Mouse (Mus musculus) adrenal gland, adult 18-20 months (tissue): Measurements from ENCODE around the gene Wwox. TPM values are rescaled to one million over a fixed set of nuclear protein-coding genes. Genes with fewer than 3 reads are reported as not detected.

Source experiments
- DNase-seq, 2 experiments: peaks; one replicate each; pipeline ENCODE4 v3.0.0; 2021 to 2022; ENCODE audit warnings: low spot score in 2 of 2
- total RNA-seq, 2 experiments: library from RNA; stranded (reverse); gene quantifications; 1 replicate in 1 of 2; 2 replicates in 1 of 2; pipeline ENCODE4 v1.2.3; 2021

The Wwox gene
- total RNA-seq, 2 experiments from 2014 or later = 26.9 to 27.0 TPM

DNA sequence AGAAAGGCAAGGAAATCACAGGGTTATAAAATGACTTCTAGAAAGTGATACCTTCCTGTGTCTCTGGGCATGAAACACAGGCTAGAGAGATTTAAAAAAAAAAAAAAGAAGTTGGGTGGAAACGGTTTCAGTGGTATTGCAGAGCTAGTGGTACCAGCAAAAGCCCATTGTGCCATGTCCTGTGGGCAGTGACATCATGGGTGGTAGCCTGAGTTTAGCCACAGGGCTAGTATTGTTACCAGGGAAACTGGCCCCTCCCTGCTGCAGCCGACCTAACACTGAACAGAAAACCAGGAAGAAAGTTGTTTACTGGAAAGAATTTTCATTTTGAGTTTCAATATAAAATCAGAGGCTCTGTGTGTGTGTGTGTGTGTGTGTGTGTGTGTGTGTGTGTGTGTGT, 836.8 kb downstream of the Wwox start:
- DNase-seq = no peak

DNA sequence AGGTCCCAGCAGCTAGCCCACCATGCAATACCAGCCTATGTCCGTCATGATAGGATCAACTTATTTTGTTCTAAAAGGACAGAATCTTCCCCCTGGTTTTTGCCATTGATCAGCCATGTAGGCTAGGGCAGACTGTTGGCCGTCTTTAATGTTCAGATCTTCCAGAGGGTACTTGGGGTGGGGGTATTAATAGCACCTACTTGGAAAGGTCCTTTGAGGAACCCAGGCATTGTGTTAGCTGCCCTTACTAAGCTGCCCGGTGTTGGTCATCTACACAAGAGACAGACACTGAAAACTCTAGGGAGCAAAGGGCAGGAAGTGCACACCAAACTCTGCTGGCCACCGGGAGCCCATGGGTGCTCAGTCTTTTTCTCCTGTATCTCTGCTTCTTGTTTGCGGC, 838.8 kb downstream of the Wwox start:
- no peak for DNase-seq

GRCm38 (mm10) chr8:115290224-115290623, 850.8 kb downstream of the Wwox start:
- no peak for DNase-seq

DNA sequence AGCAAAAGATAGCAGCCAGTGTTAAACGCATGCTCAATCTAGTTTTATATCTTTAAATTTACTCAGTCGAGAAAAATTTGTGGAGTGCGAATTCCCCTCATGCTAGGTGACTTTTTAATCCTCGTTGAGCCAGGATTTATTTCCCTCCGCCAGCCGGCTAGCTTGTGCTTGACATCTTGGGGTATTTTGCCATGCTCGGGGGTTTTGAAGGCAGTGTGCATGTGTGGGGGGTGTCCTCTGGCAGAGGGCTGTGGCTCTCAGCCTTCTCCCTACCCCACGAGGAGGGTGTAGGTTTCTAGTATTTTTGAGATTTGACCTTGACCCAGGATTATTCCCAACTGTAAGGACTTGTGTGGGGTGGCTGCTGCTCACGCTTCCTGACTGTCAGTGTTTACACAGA, 857.3 kb downstream of the Wwox start:
- DNase-seq = no peak

DNA sequence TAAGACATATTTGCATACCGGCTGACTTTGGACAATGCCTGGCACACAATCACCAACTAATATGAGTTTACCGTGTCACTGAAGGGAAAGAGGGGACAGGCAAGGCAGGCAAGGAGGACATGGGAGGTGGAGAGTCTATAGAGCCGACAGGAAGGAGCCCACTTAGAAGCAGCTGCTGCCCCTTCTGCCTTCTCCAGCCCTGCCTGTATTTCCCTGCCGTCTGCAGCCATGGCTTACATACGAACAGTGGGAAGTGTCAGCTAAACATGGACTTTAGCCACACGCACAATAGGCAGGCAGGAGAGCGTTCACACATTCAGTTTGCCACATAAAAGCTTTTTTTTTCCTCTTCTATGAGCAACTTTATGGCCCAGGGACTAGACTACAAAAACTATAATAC, 863.0 kb downstream of the Wwox start:
- no peak for DNase-seq

GRCm38 (mm10) chr8:115307412-115307811, 868.0 kb downstream of the Wwox start:
- no peak for DNase-seq

GRCm38 (mm10) chr8:115311003-115311402, 871.5 kb downstream of the Wwox start:
- no peak for DNase-seq

DNA sequence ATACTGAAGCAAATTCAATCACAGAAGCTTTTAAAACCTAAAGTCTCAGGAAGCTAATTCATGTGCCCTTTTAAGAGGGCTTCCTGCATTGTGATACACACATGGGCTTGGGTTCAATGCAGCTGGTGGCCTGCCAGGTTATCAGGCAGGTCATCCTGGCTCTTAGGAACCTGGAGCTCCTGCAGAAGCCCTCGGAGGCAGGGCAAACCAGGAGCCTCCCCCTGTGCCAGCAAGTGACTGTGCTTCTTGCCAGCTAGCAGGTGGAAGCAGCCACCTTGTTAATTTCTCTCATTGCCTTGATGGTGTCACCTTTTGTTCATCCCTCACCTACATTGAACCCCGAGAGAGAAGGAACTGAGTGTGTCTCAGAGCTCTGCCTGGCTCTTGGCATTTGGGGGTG, 872.9 kb downstream of the Wwox start:
- no peak for DNase-seq

- no peak for DNase-seq
Measured at GRCm38 (mm10) chr8:115322501-115322900, 883.0 kb downstream of the Wwox start.

- no peak for DNase-seq
Measured at GRCm38 (mm10) chr8:115330671-115331070, 891.2 kb downstream of the Wwox start.

DNA sequence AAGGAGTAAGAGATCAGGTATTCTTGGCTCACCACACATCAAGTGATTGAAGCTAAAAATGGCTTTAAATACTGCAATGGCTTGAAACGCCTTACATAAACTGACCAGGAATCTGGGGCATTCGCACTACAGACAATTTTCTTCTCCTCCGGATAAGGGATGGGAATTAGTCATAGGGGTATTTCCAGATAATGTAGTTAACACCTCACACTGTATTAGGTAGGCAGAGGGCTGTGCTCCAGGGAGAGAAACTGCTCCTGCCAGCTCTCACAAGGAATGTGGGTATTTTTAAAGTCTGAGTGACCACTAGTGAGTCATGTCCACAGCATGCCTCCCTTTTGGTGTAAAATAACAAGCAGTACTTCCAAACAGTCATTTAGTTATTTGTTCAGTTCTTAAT, 894.5 kb downstream of the Wwox start:
- DNase-seq = no peak

DNA sequence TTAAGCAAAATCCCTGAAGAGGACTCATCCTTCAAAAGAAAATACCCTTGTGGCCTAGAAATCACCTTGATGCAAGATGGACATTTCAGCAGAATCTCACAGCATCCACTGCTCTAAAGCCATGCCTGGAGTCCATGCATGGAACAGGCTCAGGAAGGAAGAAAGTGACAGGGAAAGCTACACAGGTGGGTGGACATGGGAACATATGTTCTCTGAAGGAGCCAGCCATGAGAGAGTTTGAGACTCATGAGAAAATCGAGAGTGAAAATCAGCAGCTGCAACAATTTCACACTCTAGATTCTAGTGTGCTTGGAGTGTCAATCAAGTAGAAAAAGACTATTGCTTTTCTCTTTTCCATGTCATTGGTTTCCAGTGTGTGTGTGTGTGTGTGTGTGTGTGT, 896.9 kb downstream of the Wwox start:
- no peak for DNase-seq

DNA sequence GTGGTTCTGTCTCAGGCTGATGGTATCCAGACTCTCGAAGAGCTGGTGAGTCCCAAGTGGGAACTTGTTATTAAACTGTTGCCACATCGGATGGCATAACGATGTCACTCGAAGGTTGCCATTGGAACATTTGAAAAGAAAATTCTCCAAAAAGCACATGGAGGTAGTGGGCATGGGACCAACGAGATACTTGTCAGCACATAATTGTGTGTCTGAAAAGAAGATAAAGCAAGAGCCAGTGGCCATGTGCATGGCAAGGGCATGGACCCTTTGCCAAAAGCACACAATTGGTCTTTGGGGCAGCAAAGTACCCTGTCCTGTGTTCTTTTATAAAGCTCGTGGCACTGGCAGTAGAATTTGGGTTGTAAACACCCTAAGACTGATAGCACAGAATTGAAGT, 909.2 kb downstream of the Wwox start:
- no peak for DNase-seq

DNA sequence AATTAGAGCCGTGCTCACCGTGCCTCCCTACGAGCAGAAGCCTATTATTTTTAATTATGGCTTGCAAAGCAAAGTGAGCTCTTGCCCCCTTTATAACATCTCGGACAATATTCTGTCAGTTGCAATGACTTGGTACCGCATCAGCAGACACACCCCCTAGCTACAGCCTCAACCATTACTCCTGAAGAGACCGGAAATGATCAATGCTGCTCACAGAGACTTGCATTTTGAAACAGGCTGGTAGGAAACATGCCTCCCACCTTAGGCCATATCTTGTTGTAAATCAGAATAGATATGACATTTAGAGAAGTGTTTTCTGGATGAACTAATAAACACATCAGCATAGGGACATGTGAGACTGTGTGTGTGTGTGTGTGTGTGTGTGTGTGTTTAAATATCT, 911.3 kb downstream of the Wwox start:
- no peak for DNase-seq

DNA sequence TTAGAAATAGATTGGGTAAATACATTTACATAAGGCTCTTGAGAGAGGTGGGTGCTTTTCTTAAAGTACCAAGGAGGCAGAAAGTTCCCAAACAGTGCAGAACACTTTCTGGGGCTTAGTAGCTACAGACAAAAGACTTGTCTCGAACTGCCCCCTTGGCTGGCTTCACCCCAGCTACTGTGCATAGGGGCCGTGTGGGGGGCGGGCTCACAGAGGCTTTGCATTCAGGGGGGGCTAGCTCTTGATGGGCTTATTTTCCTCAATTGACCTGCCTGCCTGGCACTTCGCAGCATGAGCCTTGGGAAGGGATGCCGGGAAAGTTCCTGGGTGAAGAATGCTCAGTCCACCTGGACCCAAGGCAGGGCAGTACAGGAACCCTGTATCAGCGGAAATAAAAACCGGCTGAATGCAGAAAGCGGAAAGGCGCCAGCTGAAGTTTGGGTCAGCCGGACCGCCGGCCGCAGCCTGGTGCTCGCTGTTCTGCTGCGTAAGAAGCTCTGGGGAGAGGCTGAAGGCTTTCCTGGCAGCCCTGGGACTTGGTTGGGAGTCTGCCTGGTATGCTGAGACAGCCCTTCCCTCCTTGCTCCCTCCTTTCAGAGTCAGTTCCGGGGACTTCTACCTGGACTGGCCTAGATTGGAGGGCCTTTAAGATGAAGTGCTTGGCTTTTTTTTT, 918.3 kb downstream of the Wwox start:
- no peak for DNase-seq

- DNase-seq = no peak
Measured at GRCm38 (mm10) chr8:115358481-115358880, 919.0 kb downstream of the Wwox start.

DNA sequence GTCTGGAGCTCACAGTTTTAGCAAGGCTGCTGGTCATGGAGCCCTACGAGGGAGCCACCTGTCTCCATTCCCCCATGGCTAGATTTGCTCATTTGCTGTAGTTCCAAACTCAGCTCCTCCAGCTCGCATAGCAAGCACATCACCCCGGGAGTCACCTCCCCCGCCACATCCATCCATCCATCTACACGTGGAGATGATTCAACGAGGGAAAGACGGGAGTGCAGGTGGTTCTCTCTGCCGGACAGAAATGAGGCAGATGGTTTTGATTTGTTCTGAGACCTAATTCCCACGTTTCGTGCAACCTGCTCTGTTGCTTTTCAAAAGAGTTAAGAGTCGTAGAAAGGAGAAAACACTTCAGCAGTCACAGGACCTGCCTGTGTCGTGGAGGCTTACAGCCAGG, 920.2 kb downstream of the Wwox start:
- DNase-seq = no peak

- DNase-seq = no peak
Measured at GRCm38 (mm10) chr8:115362518-115362917, 923.1 kb downstream of the Wwox start.

- no peak for DNase-seq
Measured at GRCm38 (mm10) chr8:115374957-115375356, 935.5 kb downstream of the Wwox start.

DNA sequence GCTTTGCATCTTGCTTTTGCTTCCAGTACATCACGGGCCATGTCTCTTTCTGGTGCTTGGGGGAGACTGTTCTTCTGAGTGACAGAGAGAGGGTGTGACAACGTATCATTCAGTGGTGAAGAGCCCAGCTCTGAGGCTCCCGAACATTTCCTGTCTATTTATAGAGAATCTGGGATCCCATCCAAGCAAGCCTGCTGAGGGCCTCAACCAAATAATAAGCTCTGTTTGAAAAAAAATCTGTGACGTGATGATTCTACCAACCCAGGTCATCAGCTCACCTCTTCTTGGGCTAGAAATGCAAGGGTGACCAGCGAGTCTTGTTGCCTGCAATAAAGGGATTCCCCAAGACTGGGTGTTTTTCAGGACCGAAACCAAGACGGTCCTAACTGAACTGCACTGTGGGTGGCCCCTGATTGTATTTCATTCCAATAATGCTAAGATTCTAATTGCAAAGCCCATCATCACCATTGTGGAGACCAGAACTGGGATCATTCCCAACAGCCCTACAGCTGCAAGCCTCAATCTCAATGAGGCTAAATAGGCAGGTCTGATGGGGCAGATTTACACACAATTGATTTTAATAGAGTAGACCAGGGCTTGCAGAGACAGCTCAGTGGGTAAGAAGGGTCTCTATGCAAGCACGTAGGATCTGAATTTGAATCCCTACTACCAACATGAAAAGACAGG, 936.0 kb downstream of the Wwox start:
- DNase-seq = no peak

DNA sequence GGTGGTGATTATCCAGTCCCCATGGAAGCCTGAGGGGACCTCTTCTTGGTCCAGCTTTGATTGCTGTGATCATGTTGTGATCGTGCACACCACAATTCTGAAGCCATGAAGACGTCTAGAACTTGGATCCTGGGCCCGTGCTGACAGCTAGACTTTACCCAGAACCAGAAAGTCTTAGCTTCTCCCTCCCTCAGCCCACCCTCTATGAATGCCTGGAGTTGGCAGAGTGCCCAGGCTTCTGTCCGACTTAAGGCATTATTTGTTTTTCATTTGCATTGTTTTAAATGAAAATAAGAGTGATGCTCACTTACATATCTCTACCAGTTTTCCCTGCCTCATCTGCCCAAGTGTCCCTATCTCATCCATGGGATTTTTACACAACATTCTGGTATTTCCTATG, 937.9 kb downstream of the Wwox start:
- DNase-seq = no peak

DNA sequence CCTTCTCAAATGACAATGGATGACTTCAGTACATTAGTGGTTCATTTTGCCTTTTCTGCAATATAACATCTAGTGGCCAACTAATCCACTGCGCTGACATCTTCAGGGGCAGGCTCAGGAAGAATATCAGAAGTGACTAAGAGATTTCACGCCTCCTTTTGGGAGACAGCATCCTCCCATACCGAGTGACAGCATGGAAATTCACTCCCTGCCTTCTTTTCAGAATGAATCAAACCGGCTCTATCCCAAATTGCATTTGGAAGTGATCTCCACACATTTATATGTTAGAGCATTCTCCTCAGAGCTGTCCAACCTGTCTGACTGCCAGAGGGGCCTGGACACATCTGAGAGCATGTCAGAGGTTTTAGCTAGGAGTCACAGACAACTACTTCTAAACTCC, 940.6 kb downstream of the Wwox start:
- no peak for DNase-seq

- no peak for DNase-seq
Measured at GRCm38 (mm10) chr8:115390921-115391504, 951.6 kb downstream of the Wwox start.
